Mouse (Mus musculus) lung, postnatal 36 days (tissue): Measurements from ENCODE around the gene Tmed11.
"Not testable (repeated sequence)": the region's sequence is repeated elsewhere in the genome, so short reads cannot be mapped to it uniquely, and the experiment has no call there.

ENCODE experiments used
- DNase-seq: peaks from one replicate; pipeline ENCODE4 v3.0.0; 2022; ENCODE audit warnings: mixed read lengths

The Tmed11 gene

DNA sequence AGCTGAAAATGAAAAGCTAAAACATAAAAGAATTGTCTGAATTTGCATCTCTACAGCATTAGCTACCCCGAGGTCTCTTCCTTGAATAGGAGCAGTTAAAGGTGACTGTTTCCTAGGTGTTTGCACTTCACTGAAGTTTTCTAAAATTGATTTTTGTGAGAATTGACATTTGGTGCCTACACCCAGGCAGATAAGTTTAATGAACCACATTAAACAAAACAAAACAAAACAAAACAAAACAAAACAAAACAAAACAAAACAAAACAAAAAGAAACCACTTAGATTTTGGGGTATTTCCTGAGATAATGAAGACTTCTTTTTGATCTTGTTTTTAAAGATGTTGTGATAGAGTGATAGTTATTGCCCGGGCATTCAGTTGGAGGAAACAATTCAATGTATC is at the start of gene Tmed11:
Tmed11 (minus strand) TSS at position 101 of the 400 bp plus-strand sequence.
- DNase-seq: not testable (repeated sequence)

DNA sequence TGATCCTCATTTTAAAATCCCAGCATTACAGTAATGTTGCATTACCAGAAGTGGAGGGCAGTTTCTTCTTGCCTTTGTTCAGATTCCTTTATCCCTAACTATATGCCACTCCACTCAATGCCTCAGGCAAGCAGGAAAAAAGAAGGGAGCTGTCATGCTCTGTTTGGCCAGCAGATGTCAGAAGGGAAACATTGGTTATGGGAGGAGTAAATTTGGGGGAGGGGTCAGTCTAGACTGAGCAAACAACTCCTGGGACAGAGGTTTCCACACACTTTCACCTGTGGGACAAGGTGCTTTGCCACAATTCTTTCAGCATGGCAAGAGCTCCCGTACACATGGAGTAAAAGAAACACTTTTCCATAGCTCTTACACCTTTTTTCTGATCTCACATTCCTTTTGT is 41.0 kb upstream of the Tmed11 start:
- peak; percentile 73 for DNase-seq

DNA sequence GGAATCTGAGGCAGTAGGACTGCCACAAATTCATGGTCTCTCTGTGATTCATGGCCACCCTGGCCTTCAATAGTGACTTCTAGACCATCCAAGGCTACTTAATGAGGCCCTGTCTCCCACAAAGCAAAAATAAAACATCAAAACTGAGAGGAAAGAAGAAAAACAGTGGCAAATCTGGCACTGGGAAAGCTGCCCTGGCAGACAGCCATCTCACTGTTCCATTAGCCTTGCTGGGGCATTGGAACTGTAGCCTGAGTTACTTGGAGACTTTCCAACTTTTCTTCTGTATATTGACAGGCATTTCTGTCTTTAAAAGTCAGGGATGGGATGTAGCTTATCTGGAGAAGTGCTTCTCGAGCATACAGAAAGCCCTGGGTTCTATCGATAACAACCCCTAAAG is 28.1 kb upstream of the Tmed11 start:
- DNase-seq: peak; percentile 15

DNA sequence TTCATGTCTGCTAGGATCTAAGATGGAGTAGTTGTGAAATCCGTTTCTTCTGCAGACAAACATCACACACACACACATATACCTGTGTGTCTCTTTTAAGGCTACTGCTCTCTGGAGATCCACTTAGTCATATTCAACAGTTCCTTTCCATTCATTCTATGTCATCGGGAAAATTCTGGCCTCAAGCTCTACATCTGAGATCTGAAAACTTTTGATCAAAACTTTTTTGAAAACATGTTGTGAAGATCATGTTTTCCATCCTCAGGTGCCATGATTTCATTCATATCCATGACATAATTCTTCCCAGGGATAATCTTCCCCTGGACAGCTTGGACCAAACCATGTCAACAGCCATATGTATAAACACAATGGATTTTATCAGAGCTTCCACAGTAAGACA is 13.6 kb upstream of the Tmed11 start, which contains the start of gene Vmn2r8:
Vmn2r8 (minus strand) TSS at position 101 of the 400 bp plus-strand sequence.
- not testable (repeated sequence) for DNase-seq

DNA sequence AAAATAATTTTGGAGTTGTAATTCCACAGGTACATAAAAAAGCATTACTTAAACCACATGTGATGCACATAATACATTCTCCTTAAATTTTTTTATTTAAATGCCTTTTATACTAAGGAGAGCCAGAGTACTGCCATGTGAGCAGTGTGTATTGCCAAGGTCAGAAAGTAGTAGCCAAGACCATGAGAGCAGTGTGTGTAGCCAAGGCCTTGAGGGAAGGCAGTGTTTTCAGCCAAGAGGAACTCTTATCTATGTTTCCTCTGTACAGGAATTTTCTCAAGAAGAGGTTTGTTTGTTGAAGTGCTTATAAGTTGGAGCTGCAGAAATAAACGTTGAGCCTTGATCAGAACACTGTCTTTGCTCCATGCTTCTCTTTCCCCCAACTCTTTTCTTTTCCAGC is 8.5 kb upstream of the Tmed11 start:
- DNase-seq: peak; percentile 61

DNA sequence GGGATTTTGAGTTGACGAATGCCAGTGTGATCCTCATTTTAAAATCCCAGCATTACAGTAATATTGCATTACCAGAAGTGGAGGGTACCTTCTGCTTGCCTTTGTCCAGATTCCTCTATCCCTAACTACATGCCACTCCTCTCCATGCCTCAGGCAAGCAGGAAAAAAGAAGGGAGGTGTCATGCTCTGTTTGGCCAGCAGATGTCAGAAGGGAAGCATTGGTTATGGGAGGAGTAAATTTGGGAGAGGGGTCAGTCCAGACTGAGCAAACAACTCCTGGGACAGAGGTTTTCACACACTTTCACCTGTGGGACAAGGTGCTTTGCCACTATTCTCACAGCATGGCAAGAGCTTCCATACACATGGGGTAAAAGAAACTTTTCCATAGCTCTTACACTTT is 4.8 kb downstream of the Tmed11 start:
- DNase-seq: peak; percentile 64

DNA sequence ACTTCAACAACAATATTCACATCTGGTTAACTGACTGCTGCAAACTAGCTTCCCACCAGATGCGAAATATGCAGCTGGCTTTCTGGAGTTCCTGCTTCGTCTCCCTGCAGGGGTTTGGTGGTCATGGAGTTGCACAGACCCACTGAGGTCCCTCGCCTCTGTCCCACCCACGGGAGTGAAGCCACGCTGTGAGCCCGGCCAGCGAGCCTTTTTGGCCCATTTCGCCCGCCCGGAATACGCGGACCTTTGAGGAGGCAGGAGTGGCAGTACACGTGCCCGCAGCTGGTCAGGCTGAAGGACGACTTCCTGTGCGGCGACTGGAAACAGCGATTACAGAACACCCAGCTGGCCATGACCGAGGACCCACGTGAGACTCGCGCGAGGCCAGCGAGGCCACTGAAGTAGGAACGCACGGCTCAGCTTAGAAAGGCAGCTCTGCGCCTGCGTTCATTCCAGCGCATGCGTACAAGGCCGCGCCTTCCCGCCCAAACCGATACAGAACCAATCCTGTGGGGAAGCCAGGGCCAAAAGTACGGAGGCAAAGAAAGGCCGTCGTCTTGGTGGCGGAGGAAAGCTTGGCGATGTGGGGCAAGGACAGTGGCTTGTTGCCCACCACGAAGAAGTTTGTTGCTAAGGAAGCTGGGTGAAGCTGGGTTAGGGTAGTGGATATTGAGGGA is 20.4 kb downstream of the Tmed11 start, which contains the start of gene Rnf212:
Rnf212 (minus strand) TSS at position 353 of the 677 bp plus-strand sequence.
- DNase-seq: no peak

DNA sequence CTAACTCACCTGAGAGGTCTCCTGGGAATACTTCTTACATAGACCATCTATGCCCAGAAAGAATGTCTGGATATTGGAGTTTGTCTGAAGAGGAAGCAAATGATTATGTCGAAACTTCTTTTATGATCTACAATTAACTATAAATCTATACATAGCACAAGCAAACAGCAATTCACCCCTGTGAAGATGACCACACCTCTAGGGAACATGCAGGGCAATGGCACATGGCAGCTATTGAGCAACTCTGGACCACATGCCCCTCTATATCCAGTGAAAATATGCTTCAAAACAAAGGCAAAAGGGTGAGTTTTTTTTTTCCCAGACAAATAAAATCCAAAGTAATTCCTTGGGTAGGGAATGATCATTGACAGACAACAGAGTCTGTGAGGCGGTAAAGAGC is 35.2 kb downstream of the Tmed11 start:
- DNase-seq: no peak

DNA sequence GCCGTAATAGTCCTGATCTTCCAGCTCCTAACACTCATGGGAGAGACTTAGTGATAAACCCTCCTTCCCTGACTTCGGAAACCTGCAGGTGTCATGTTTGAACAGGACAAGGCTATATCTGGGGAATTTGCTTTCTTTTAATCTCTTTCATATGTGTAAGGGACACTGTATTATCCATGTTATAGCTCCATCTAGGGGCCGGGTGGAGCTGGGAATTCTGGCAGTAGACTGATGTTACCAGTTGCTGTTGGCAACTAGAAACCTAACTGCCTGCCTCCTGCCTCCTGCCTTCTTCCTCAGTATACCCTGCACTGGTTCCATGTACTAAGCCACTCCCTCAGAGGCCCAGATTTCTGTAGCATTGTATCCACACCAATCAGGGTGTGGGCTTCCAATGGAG is 36.8 kb downstream of the Tmed11 start:
- DNase-seq: peak; percentile 55

DNA sequence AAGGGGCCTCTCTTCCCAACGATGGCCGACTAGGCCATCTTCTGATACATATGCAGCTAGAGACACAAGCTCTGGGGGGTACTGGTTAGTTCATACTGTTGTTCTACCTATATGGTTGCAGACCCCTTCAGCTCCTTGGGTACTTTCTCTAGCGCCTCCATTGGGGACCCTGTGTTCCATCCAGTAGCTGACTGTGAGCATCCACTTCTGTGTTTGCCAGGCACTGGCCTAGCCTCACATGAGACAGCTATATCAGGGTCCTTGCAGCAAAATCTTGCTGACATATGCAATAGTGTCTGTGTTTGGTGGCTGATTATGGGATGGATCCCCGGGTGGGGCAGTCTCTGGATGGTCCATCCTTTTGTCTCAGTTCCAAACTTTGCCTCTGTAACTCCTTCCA is 43.9 kb downstream of the Tmed11 start:
- not testable (repeated sequence) for DNase-seq

DNA sequence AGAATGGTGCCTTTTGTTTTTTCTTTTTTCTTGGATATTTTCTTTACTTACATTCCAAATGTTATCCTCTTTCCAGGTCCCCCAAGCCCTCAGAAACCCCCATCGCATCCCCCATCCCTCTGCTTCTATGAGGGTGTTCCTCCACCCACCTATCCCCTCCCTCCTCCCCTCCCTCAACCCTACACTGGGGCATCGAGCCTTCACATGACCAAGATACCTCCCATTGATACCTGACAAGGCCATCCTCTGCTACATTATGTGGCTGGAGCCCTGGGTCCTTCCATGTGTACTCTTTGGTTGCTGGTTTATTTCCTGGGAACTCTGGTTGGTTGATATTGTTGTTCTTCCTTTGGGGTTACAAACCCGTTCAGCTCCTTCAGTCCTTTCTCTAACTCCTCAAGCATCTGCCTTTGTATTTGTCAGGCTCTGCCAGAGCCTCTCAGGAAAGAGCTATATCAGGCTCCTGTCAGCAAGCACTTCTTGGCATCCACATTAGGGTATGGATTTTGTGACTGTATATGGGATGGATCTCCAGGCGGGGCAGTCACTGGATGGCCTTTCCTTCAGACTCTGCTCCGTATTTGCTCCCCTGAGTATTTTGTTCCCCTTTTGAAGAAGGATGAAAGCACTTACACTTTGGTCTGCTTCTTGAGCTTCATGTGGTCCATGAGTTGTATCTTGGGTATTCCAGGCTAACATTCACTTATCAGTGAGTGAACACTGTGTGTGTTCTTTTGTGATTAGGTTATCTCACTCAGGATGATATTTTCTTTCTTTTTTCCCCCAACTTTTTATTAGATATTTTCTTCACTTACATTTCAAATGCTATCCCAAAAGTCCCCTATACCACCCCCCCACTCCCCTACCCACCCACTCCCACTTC is 44.6 kb downstream of the Tmed11 start:
- DNase-seq: no peak

DNA sequence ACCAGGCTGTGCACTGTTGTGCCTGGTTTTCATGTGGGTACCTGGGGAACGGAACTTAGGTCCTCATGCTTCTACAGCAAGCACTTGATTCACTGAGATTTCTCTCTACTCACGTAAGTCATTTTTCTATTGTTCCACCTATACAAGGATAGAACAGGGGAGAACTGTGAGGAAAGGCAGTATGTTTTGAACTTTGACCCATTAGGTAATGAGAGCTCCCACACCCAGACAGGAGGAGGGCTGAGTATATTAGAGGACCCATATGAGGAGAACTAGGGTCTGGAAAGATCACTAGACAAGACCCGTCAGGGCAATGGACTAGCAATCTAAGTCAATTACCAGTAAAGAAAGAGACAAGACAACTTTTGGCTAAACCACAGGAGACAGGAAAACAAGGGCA is 50.5 kb downstream of the Tmed11 start:
- no peak for DNase-seq

DNA sequence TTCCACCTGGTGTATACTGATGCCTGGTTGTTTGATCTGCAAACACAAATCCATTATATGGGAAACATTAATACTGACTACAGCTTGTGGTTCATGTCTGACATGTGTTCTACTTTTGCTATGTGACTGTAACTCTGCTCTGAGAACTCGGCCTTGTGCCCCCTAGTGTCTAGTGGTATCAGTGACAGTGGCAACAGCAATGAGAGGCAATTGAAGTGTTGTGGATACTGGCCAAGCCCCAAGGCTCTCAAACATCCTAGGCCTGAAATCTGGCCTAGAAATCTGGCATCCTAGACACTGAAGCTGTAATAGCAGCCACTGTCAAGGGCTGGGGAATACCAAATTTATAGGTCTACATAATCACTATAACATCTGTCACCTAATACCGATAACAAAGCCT is 51.3 kb downstream of the Tmed11 start:
- DNase-seq: peak; percentile 10

DNA sequence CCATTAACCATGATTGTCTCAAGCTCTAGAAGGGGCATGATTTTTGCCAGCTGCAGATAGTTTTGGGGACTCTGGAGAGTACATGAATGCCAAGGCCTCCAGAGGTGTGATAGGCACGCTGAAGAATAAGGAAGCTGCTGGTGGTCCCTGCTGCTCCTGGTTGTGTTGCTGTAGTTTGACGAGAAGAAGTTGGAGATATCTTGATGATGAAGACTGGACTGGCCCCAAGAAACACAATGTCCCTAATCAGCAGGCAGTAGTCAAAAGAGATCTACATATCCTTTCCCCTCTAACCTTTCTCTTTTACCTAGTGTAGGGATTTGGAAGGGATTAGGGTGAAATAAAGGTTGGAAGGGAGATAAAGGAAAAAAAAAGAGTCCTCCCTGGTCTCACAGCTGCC is 52.6 kb downstream of the Tmed11 start:
- no peak for DNase-seq

DNA sequence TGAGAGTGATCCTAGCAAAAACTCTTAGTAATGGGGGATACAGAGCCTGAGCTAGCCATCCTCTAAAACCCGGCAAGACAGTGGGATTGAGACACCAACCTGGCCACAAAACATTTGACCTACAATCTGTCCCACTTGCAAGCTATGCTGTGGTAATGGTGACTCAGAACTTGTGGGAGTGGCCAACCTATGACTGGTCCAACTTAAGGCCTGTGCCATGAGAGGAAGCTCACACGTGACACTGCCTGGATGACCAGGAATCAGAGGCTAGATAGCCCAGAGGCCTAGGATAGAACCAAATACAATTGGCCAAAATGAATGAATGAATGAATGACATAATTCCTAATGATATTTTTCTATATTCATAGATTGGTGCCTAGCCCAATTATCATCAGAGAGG is 53.3 kb downstream of the Tmed11 start:
- DNase-seq: no peak

DNA sequence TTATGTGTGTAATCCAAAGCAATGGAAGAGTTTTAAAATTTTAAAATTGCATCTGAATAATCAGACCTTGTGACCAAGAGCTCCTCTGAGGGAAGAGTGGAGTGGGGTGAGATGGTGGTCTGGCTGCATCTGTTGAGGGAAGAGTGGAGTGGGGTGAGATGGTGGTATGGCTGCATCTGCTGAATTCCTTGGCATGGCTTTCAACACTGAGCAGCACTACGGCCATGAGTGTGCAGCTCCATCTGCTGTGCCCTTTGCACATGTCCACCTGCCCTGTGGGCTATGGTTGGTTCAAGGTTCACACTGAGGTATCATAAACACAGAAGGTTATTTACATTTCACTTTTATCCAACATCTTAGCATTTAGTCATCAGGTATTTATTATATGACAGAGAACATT is 67.7 kb downstream of the Tmed11 start:
- no peak for DNase-seq
